Mouse (Mus musculus): Measurements from ENCODE around the gene Zfp352. TPM values are rescaled to one million over a fixed set of nuclear protein-coding genes. Genes with fewer than 3 reads are reported as not detected.

Gene Zfp352
- not detected in 2 replicates for polyA plus RNA-seq (2015; fragmentation: Nextera tagmentation; extraction: Ambion mirVana)

GRCm38 (mm10) chr4:90218520-90218919 lies at the start of gene Zfp352:
Gene Zfp352, plus strand, starts transcription at chr4:90218820.

Measured in spleen, postnatal 0 days (tissue).